Mouse (Mus musculus) embryonic facial prominence, embryonic 11.5 days (tissue): ENCODE data around the gene Olfr635. TPM values are rescaled to one million over a fixed set of nuclear protein-coding genes. Genes with fewer than 3 reads are reported as not detected.

ENCODE experiments used
- ATAC-seq: fragments of 200-750 bp; cut with Nextera tagmentation; replicated peaks from 2 replicates; pipeline ENCODE4 v1.8.0; 2017; ENCODE audit warnings: low read depth; ENCODE audit not compliant: insufficient number of reproducible peaks, low FRiP score, low TSS enrichment
- DNase-seq: peaks from one replicate; pipeline ENCODE4 v3.0.0-alpha.2; 2015; ENCODE audit warnings: low spot score
- H3K27ac ChIP-seq: fragments of 300-500 bp; sonication (generic); replicated peaks from 2 replicates; pipeline ENCODE4 v1.5.1; 2014; ENCODE audit warnings: mild to moderate bottlenecking, low read depth, low read length, control low read depth
- H3K27me3 ChIP-seq: fragments of 300-500 bp; sonication (generic); 2 replicates; pipeline ENCODE4 v1.6.1; 2014; ENCODE audit warnings: mild to moderate bottlenecking, low read length, moderate library complexity, mixed read lengths; ENCODE audit not compliant: control insufficient read depth, insufficient read depth
- H3K36me3 ChIP-seq: fragments of 300-500 bp; sonication (generic); replicated peaks from 2 replicates; pipeline ENCODE4 v1.6.1; 2014; ENCODE audit warnings: low read depth, mild to moderate bottlenecking, low read length, moderate library complexity, mixed read lengths; ENCODE audit not compliant: control insufficient read depth, insufficient read depth
- H3K4me1 ChIP-seq: fragments of 300-500 bp; sonication (generic); 2 replicates; pipeline ENCODE4 v1.6.1; 2014; ENCODE audit warnings: low read length, mixed read lengths; ENCODE audit not compliant: control insufficient read depth, insufficient read depth
- H3K4me2 ChIP-seq: fragments of 300-500 bp; sonication (generic); 2 replicates; pipeline ENCODE4 v1.6.1; 2014; ENCODE audit warnings: low read depth, mild to moderate bottlenecking, control low read depth, low read length, moderate library complexity
- H3K4me3 ChIP-seq: fragments of 300-500 bp; sonication (generic); 2 replicates; pipeline ENCODE4 v1.5.1; 2014; ENCODE audit warnings: low read depth, low read length, control low read depth
- H3K9ac ChIP-seq: fragments of 300-500 bp; sonication (generic); replicated peaks from 2 replicates; pipeline ENCODE4 v1.6.1; 2014; ENCODE audit warnings: mild to moderate bottlenecking, control low read depth, low read length
- H3K9me3 ChIP-seq: fragments of 300-500 bp; sonication (generic); replicated peaks from 2 replicates; pipeline ENCODE4 v1.6.1; 2016; ENCODE audit warnings: mild to moderate bottlenecking, low read length, inconsistent platforms, mixed read lengths; ENCODE audit not compliant: control insufficient read depth
- WGBS: fragments of 180-500 bp; shearing (Covaris S2); extraction: QIAGEN DNeasy Blood & Tissue Kit; methylation state at CpG from one replicate; pipeline ENCODE4 v1.1.7; 2014; 5-methylcytosine and 5-hydroxymethylcytosine counted together
- polyA plus RNA-seq: library from polyadenylated mRNA; unstranded; fragments of >200 nt; fragmentation: Nextera tagmentation; extraction: Ambion mirVana; gene quantifications from 2 replicates; pipeline ENCODE4 v1.2.1, GENCODE M21; 2014

The Olfr635 gene
- polyA plus RNA-seq, 1 experiment from 2014 or later, result not detected

DNA sequence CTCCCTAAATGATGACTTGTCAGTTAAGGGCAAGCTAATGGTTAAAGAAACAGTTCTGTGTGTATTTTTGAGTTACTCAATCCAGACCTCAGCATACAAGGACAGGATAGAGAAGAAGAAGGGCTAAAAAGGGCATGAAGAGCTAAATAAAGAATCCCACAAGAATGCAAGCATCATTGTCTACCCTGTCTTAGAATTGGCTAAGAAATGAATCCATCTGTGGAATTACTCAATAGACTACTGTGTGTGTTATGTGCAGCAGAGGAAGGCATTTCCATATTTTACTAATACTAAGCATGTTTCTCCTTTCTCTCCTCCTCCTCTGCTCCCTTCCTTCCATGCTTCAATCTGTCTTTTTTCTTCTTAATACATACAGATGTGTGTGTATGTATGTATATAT lies 28.2 kb downstream of the Olfr635 start:
- no peak overlapping the region for H3K4me2 ChIP-seq
- H3K9me3 ChIP-seq, result no peaks in the 10 kb centered on the region
- H3K27ac ChIP-seq, result no peak overlapping the region
- no peaks in the 10 kb centered on the region for H3K27me3 ChIP-seq
- H3K4me1 ChIP-seq, result no peaks in the 10 kb centered on the region
- H3K36me3 ChIP-seq, result no peaks in the 10 kb centered on the region
- no peak for DNase-seq
- H3K4me3 ChIP-seq, result no peak overlapping the region
- H3K9ac ChIP-seq, result no peak overlapping the region
- no peak for ATAC-seq

DNA sequence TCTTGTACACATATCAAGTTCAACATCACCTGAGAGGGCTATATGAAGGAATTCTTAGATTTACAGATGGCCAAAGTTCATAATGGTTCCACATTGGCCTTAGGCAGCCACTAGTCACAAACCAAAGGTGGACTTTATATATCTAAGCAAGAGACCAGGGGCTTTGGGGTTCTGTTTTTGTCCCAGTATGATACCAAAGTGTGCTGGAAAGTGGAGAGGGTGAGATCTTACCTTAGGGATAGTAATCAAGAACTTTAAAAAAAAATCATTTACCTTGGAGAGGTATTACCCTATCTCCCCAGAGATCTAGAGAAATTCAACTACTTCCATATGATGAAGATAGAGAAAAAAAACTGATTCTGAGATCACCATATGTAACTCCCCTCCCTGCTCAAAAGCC lies 46.3 kb downstream of the Olfr635 start, which contains the start of gene Olfr639:
Gene Olfr639 (minus strand): TSS at position 101 of the 400 bp plus-strand sequence.
- Histone ChIP-seq H3K4me2 (no peak within 1 kb of the TSS), H3K9me3 (no peaks in the 10 kb centered on the region), H3K9ac (no peak within 1 kb of the TSS), H3K36me3 (no peaks in the 10 kb centered on the region), H3K27ac (no peak within 1 kb of the TSS), H3K27me3 (no peaks in the 10 kb centered on the region), H3K4me3 (no peak within 1 kb of the TSS), H3K4me1 (no peaks in the 10 kb centered on the region)
- ATAC-seq (no peak), DNase-seq (no peak)

DNA sequence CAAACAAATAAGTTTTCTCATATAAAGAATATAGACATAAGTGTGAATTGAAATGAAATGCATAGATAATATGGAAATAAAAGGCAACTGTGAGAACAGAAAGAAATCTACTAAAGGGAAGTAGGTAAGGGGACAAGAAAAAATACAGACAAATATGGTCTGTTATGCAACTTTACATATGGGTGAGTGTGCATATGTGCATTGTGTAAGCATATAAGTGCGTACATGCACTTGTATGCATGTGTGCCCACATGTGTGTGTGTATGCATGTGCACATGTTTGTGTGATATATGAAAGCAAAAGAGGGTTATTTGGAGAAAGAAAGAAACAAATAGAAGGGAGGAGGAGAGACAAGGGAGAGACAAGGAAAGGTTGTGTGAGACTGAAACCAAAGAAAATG lies 48.0 kb downstream of the Olfr635 start:
- no peaks in the 10 kb centered on the region for H3K9me3 ChIP-seq
- 87% methylated on average over 1 of the region's 1 CpGs for WGBS
- H3K9ac ChIP-seq, result no peak overlapping the region
- no peaks in the 10 kb centered on the region for H3K27me3 ChIP-seq
- DNase-seq, result no peak
- no peaks in the 10 kb centered on the region for H3K36me3 ChIP-seq
- no peak overlapping the region for H3K4me3 ChIP-seq
- H3K4me1 ChIP-seq, result no peaks in the 10 kb centered on the region
- no peak overlapping the region for H3K4me2 ChIP-seq
- H3K27ac ChIP-seq, result no peak overlapping the region
- ATAC-seq, result no peak

DNA sequence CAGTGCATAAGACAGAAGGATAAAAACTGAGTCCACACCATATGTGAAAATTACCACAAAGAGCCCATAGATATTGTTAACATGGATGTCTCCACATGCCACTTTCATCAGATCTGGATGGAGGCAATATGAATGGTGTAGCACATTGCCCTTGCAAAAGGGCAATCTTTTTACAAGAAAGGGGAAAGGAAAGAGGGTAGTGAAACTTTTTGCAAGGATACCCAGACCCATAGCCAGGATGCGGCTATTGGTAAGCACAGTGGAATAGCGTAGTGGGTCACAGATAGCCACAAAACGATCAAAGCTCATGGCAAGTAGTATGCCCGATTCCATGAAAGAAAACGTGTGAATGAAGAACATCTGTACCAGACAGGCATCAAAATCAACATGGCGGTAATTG lies 50.7 kb downstream of the Olfr635 start:
- DNase-seq (no peak), ATAC-seq (no peak)
- H3K4me1 ChIP-seq, result no peaks in the 10 kb centered on the region
- H3K9me3 ChIP-seq, result no peaks in the 10 kb centered on the region
- no peak overlapping the region for H3K4me2 ChIP-seq
- H3K27ac ChIP-seq, result no peak overlapping the region
- WGBS, result 93% methylated on average over 6 of the region's 6 CpGs
- H3K27me3 ChIP-seq, result no peaks in the 10 kb centered on the region
- H3K9ac ChIP-seq, result no peak overlapping the region
- H3K36me3 ChIP-seq, result no peaks in the 10 kb centered on the region
- no peak overlapping the region for H3K4me3 ChIP-seq

DNA sequence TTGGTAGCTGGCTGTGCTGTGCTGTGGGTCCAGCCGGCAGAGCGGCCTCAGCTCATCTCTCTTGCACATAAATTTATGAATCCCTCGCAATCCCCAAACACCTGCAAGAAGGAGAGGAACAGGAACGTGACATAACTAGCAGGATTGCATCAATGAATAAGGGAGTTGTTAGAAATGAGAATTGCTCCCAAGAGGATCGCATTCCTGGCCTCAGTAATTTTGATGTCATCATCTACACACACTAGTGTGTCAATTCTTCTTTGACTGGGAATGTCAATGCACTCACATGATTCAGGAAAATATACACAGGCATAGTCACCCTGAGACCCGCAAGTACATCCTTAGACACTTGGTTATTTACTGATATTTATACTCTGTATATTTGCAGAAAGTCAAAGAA lies 54.5 kb downstream of the Olfr635 start, which contains the start of gene Olfr640:
Gene Olfr640 (minus strand): TSS at position 101 of the 400 bp plus-strand sequence.
- no peak within 1 kb of the TSS for H3K9ac ChIP-seq
- no peak within 1 kb of the TSS for H3K4me2 ChIP-seq
- H3K36me3 ChIP-seq, result no peaks in the 10 kb centered on the region
- H3K4me3 ChIP-seq, result no peak within 1 kb of the TSS
- no peak within 1 kb of the TSS for H3K27ac ChIP-seq
- no peak for ATAC-seq
- WGBS, result 71% methylated on average over 6 of the region's 6 CpGs
- H3K9me3 ChIP-seq, result no peaks in the 10 kb centered on the region
- H3K27me3 ChIP-seq, result no peaks in the 10 kb centered on the region
- H3K4me1 ChIP-seq, result no peaks in the 10 kb centered on the region
- DNase-seq, result no peak

DNA sequence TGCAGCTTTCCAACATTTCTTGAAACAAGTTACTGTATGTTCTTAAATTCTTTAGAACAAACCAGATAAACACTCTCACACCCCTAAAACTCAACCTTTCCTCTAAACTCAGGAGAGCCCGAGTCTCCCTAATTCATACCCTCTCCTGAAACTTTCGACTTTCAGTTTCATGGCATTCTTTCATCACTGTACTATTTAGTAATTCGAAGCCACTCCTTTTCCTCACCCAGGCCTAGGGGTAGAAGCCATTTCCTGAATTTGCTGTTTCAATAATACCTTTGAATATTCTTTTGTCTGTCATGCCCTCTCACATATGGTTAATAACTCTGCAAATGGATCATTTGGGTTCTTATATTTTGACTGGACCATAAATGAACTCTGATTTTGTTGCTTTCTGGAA lies 56.0 kb downstream of the Olfr635 start:
- Histone ChIP-seq H3K9ac (no peak overlapping the region), H3K4me1 (no peaks in the 10 kb centered on the region), H3K36me3 (no peaks in the 10 kb centered on the region), H3K27ac (no peak overlapping the region), H3K27me3 (no peaks in the 10 kb centered on the region), H3K4me2 (no peak overlapping the region), H3K4me3 (no peak overlapping the region), H3K9me3 (no peaks in the 10 kb centered on the region)
- ATAC-seq, result no peak
- DNase-seq, result no peak
- WGBS, result 69% methylated on average over 3 of the region's 3 CpGs

DNA sequence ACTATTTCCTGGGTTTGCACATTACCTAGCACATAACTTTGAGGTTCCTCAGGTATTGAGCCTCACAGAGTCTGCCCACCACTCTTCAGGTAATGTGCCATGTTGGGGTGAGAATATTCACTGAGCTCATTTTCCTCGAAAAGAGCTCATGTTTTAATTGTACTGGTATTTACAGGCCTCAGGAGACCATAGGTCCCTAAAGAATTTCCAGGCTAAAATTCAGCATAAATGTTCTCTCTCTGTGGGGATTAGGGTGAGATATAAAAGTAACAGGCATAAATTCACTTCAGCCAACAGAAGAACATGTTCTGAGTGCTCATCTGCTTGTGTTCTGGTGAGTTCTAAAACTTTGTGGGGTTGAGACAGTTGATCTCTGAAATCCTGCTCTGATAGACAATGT lies 64.2 kb downstream of the Olfr635 start, which contains the start of gene Olfr641:
Gene Olfr641 (plus strand): TSS at position 301 of the 400 bp plus-strand sequence.
- DNase-seq, result no peak
- Histone ChIP-seq H3K27ac (no peak within 1 kb of the TSS), H3K4me1 (no peaks in the 10 kb centered on the region), H3K27me3 (no peaks in the 10 kb centered on the region), H3K4me2 (no peak within 1 kb of the TSS), H3K36me3 (no peaks in the 10 kb centered on the region), H3K9me3 (no peaks in the 10 kb centered on the region), H3K9ac (no peak within 1 kb of the TSS), H3K4me3 (no peak within 1 kb of the TSS)
- WGBS, result 73% methylated on average over 1 of the region's 1 CpGs
- ATAC-seq, result no peak
